Mouse (Mus musculus) splenic B cell, adult 2 months (primary cell): ENCODE measurements around the gene Cdk1.

Source experiments
- DNase-seq: peaks from one replicate; pipeline ENCODE4 v3.0.0-alpha.2; 2011; ENCODE audit warnings: low read depth, low spot score
- H3K27me3 ChIP-seq: 2 replicates; pipeline ENCODE4 v1.6.1; 2012; ENCODE audit warnings: mild to moderate bottlenecking, low read length, moderate library complexity, mixed read lengths; ENCODE audit not compliant: control insufficient read depth, poor library complexity, insufficient read depth, severe bottlenecking
- H3K36me3 ChIP-seq: 2 replicates; pipeline ENCODE4 v1.6.1; 2012; ENCODE audit warnings: mild to moderate bottlenecking, low read length, moderate library complexity, mixed read lengths; ENCODE audit not compliant: control insufficient read depth, poor library complexity, insufficient read depth, severe bottlenecking

The Cdk1 gene

GRCm38 (mm10) chr10:69352212-69353085, at the start of gene Cdk1:
Gene Cdk1 (minus strand): TSS chr10:69352938.
- peak; percentile 88 for DNase-seq
- Histone ChIP-seq H3K36me3 (no peaks in the 10 kb centered on the region), H3K27me3 (no peaks in the 10 kb centered on the region)

GRCm38 (mm10) chr10:69399814-69400385, 47.2 kb upstream of the Cdk1 start:
- no peaks in the 10 kb centered on the region for H3K27me3 ChIP-seq
- no peak for DNase-seq
- H3K36me3 ChIP-seq = no peaks in the 10 kb centered on the region

- DNase-seq = no peak
Measured at GRCm38 (mm10) chr10:69398763-69399590, 46.2 kb upstream of the Cdk1 start, which contains the start of gene Ank3. Gene Ank3 (plus strand): TSS chr10:69398773.

GRCm38 (mm10) chr10:69398197-69398762, 45.5 kb upstream of the Cdk1 start:
- H3K36me3 ChIP-seq = no peaks in the 10 kb centered on the region
- DNase-seq = no peak
- H3K27me3 ChIP-seq = no peaks in the 10 kb centered on the region

More at GRCm38 (mm10) chr10:69398763-69399590, 46.2 kb upstream of the Cdk1 start, which contains the start of gene Ank3:
- no peaks in the 10 kb centered on the region for H3K27me3 ChIP-seq
- no peaks in the 10 kb centered on the region for H3K36me3 ChIP-seq

- Histone ChIP-seq H3K36me3 (no peaks in the 10 kb centered on the region), H3K27me3 (no peaks in the 10 kb centered on the region)
- DNase-seq = no peak
Measured at GRCm38 (mm10) chr10:69389511-69389910, 36.8 kb upstream of the Cdk1 start.

- no peak for DNase-seq
- Histone ChIP-seq H3K27me3 (no peaks in the 10 kb centered on the region), H3K36me3 (no peaks in the 10 kb centered on the region)
Measured at GRCm38 (mm10) chr10:69386767-69387166, 34.0 kb upstream of the Cdk1 start.

- no peaks in the 10 kb centered on the region for H3K36me3 ChIP-seq
- no peak for DNase-seq
- H3K27me3 ChIP-seq = no peaks in the 10 kb centered on the region
Measured at GRCm38 (mm10) chr10:69385136-69385535, 32.4 kb upstream of the Cdk1 start.

- DNase-seq = no peak
- no peaks in the 10 kb centered on the region for H3K27me3 ChIP-seq
- H3K36me3 ChIP-seq = no peaks in the 10 kb centered on the region
Measured at GRCm38 (mm10) chr10:69384640-69385039, 31.9 kb upstream of the Cdk1 start.

GRCm38 (mm10) chr10:69383186-69383585, 30.4 kb upstream of the Cdk1 start:
- no peak for DNase-seq
- H3K36me3 ChIP-seq = no peaks in the 10 kb centered on the region
- H3K27me3 ChIP-seq = no peaks in the 10 kb centered on the region

GRCm38 (mm10) chr10:69375154-69375553, 22.4 kb upstream of the Cdk1 start:
- Histone ChIP-seq H3K27me3 (no peaks in the 10 kb centered on the region), H3K36me3 (no peaks in the 10 kb centered on the region)
- no peak for DNase-seq

GRCm38 (mm10) chr10:69373796-69374550, 21.2 kb upstream of the Cdk1 start:
- no peaks in the 10 kb centered on the region for H3K36me3 ChIP-seq
- no peaks in the 10 kb centered on the region for H3K27me3 ChIP-seq
- DNase-seq = no peak

GRCm38 (mm10) chr10:69372061-69372460, 19.3 kb upstream of the Cdk1 start:
- Histone ChIP-seq H3K36me3 (no peaks in the 10 kb centered on the region), H3K27me3 (no peaks in the 10 kb centered on the region)
- no peak for DNase-seq

GRCm38 (mm10) chr10:69371441-69371840, 18.7 kb upstream of the Cdk1 start:
- DNase-seq = peak; percentile 41
- no peaks in the 10 kb centered on the region for H3K36me3 ChIP-seq
- no peaks in the 10 kb centered on the region for H3K27me3 ChIP-seq

GRCm38 (mm10) chr10:69369321-69369720, 16.6 kb upstream of the Cdk1 start:
- no peak for DNase-seq
- Histone ChIP-seq H3K36me3 (no peaks in the 10 kb centered on the region), H3K27me3 (no peaks in the 10 kb centered on the region)
